Mouse (Mus musculus): ENCODE measurements around the gene Itih2. TPM values are rescaled to one million over a fixed set of nuclear protein-coding genes. Genes with fewer than 3 reads are reported as not detected.

Gene Itih2
- polyA plus RNA-seq, 1 experiment, result 0.02 TPM

- H3K4me3 ChIP-seq, result no peak overlapping the region
- no peaks in the 10 kb centered on the region for H3K79me2 ChIP-seq (ENCODE audit: control insufficient read depth, insufficient read depth)
- H3K4me2 ChIP-seq (ENCODE audit: low read depth), result no peak overlapping the region
- TF ChIP-seq CEBPB (IDR thresholded peaks at IDR 0.05; ENCODE audit: insufficient read depth, poor library complexity, severe bottlenecking) (no peak), SRF (IDR thresholded peaks at IDR 0.05; ENCODE audit: control insufficient read depth, insufficient read length, low read depth) (no peak), MYOG (IDR thresholded peaks at IDR 0.05; ENCODE audit: control insufficient read depth in 1 of 3, insufficient read depth in 1 of 3, insufficient read length in 2 of 3, low read depth in 2 of 3) (no peak), POLR2A (IDR thresholded peaks at IDR 0.05; ENCODE audit: insufficient read length, low read depth) (no peak), MYOD1 (IDR thresholded peaks at IDR 0.05; ENCODE audit: control insufficient read depth in 1 of 3, insufficient read length in 2 of 3, low read depth in 2 of 3) (no peak), USF1 (IDR thresholded peaks at IDR 0.05; ENCODE audit: low read depth) (no peak), MAX (IDR thresholded peaks at IDR 0.05; ENCODE audit: low read depth) (no peak), POLR2AphosphoS2 (IDR thresholded peaks at IDR 0.05; ENCODE audit: insufficient read length, low read depth) (no peak)
- no peaks in the 10 kb centered on the region for H3K27me3 ChIP-seq (ENCODE audit: control insufficient read depth, insufficient read depth, insufficient read length)
- H3K36me3 ChIP-seq (ENCODE audit: control insufficient read depth, insufficient read depth), result no peaks in the 10 kb centered on the region
- H3ac ChIP-seq (ENCODE audit: control insufficient read depth, insufficient read length), result no peak overlapping the region
These were observed 30.8 kb upstream of the Itih2 start for GRCm38 (mm10) chr2:10162011-10162410.

- no peak overlapping the region for H3K4me2 ChIP-seq (ENCODE audit: low read depth)
- H3K4me3 ChIP-seq, result no peak overlapping the region
- H3K36me3 ChIP-seq (ENCODE audit: control insufficient read depth, insufficient read depth), result no peaks in the 10 kb centered on the region
- no peaks in the 10 kb centered on the region for H3K27me3 ChIP-seq (ENCODE audit: control insufficient read depth, insufficient read depth, insufficient read length)
- TF ChIP-seq TCF12 (IDR thresholded peaks at IDR 0.05; ENCODE audit: insufficient read depth, poor library complexity, severe bottlenecking), result no peak
- TF ChIP-seq SRF (IDR thresholded peaks at IDR 0.05; ENCODE audit: control insufficient read depth, insufficient read length, low read depth), result no peak
- TF ChIP-seq TCF3 (IDR thresholded peaks at IDR 0.05; ENCODE audit: insufficient read length, low read depth), result no peak
- TF ChIP-seq POLR2AphosphoS2 (IDR thresholded peaks at IDR 0.05; ENCODE audit: insufficient read length, low read depth), result no peak
- no peak for TF ChIP-seq MYOG (IDR thresholded peaks at IDR 0.05; ENCODE audit: control insufficient read depth in 1 of 3, insufficient read depth in 1 of 3, insufficient read length in 2 of 3, low read depth in 2 of 3)
- no peak for TF ChIP-seq POLR2A (IDR thresholded peaks at IDR 0.05; ENCODE audit: insufficient read length, low read depth)
- TF ChIP-seq MAX (IDR thresholded peaks at IDR 0.05; ENCODE audit: low read depth), result no peak
- no peak for TF ChIP-seq E2F4 (IDR thresholded peaks at IDR 0.05; ENCODE audit: insufficient read depth)
- TF ChIP-seq USF1 (IDR thresholded peaks at IDR 0.05; ENCODE audit: low read depth), result no peak
- TF ChIP-seq REST (IDR thresholded peaks at IDR 0.05; ENCODE audit: insufficient read depth, insufficient read length), result no peak
- no peak for TF ChIP-seq MYOD1 (IDR thresholded peaks at IDR 0.05; ENCODE audit: control insufficient read depth in 1 of 3, insufficient read length in 2 of 3, low read depth in 2 of 3)
- no peak overlapping the region for H3ac ChIP-seq (ENCODE audit: control insufficient read depth, insufficient read length)
- H3K79me2 ChIP-seq (ENCODE audit: control insufficient read depth, insufficient read depth), result no peaks in the 10 kb centered on the region
These were observed 26.0 kb upstream of the Itih2 start for GRCm38 (mm10) chr2:10157184-10157583.

GRCm38 (mm10) chr2:10153201-10154075, 22.2 kb upstream of the Itih2 start, which contains the start of gene Itih5:
Itih5 (plus strand) TSS chr2:10153571.
- no peaks in the 10 kb centered on the region for H3K79me2 ChIP-seq (ENCODE audit: control insufficient read depth, insufficient read depth)
- H3K4me3 ChIP-seq, result no peak within 1 kb of the TSS
- H3K27me3 ChIP-seq (ENCODE audit: control insufficient read depth, insufficient read depth, insufficient read length), result no peaks in the 10 kb centered on the region
- no peak within 1 kb of the TSS for H3K4me2 ChIP-seq (ENCODE audit: low read depth)
- no peaks in the 10 kb centered on the region for H3K36me3 ChIP-seq (ENCODE audit: control insufficient read depth, insufficient read depth)
- H3ac ChIP-seq (ENCODE audit: control insufficient read depth, insufficient read length), result no peak within 1 kb of the TSS
- TF ChIP-seq MAX (IDR thresholded peaks at IDR 0.05; ENCODE audit: low read depth) (no peak), E2F4 (IDR thresholded peaks at IDR 0.05; ENCODE audit: insufficient read depth) (no peak), TCF12 (IDR thresholded peaks at IDR 0.05; ENCODE audit: insufficient read depth, poor library complexity, severe bottlenecking) (no peak), POLR2A (IDR thresholded peaks at IDR 0.05; ENCODE audit: insufficient read length, low read depth) (no peak), REST (IDR thresholded peaks at IDR 0.05; ENCODE audit: insufficient read depth, insufficient read length) (no peak), MYOG (IDR thresholded peaks at IDR 0.05; ENCODE audit: control insufficient read depth in 1 of 3, insufficient read depth in 1 of 3, insufficient read length in 2 of 3, low read depth in 2 of 3) (no peak), MYOD1 (IDR thresholded peaks at IDR 0.05; ENCODE audit: control insufficient read depth in 1 of 3, insufficient read length in 2 of 3, low read depth in 2 of 3) (no peak), SRF (IDR thresholded peaks at IDR 0.05; ENCODE audit: control insufficient read depth, insufficient read length, low read depth) (no peak), USF1 (IDR thresholded peaks at IDR 0.05; ENCODE audit: low read depth) (no peak)

GRCm38 (mm10) chr2:10152590-10152989, 21.4 kb upstream of the Itih2 start:
- H3K36me3 ChIP-seq (ENCODE audit: control insufficient read depth, insufficient read depth), result no peaks in the 10 kb centered on the region
- H3ac ChIP-seq (ENCODE audit: control insufficient read depth, insufficient read length), result no peak overlapping the region
- no peak overlapping the region for H3K4me2 ChIP-seq (ENCODE audit: low read depth)
- no peaks in the 10 kb centered on the region for H3K27me3 ChIP-seq (ENCODE audit: control insufficient read depth, insufficient read depth, insufficient read length)
- no peak overlapping the region for H3K4me3 ChIP-seq
- no peaks in the 10 kb centered on the region for H3K79me2 ChIP-seq (ENCODE audit: control insufficient read depth, insufficient read depth)
- no peak for TF ChIP-seq POLR2AphosphoS2 (IDR thresholded peaks at IDR 0.05; ENCODE audit: insufficient read length, low read depth)
- TF ChIP-seq TCF12 (IDR thresholded peaks at IDR 0.05; ENCODE audit: insufficient read depth, poor library complexity, severe bottlenecking), result no peak
- TF ChIP-seq TCF3 (IDR thresholded peaks at IDR 0.05; ENCODE audit: insufficient read length, low read depth), result no peak
- no peak for TF ChIP-seq SRF (IDR thresholded peaks at IDR 0.05; ENCODE audit: control insufficient read depth, insufficient read length, low read depth)

GRCm38 (mm10) chr2:10147176-10147575, 16.0 kb upstream of the Itih2 start:
- no peak overlapping the region for H3K4me2 ChIP-seq (ENCODE audit: low read depth)
- no peak overlapping the region for H3ac ChIP-seq (ENCODE audit: control insufficient read depth, insufficient read length)
- no peak overlapping the region for H3K4me3 ChIP-seq
- TF ChIP-seq CEBPB (IDR thresholded peaks at IDR 0.05; ENCODE audit: insufficient read depth, poor library complexity, severe bottlenecking) (no peak), SRF (IDR thresholded peaks at IDR 0.05; ENCODE audit: control insufficient read depth, insufficient read length, low read depth) (no peak), USF1 (IDR thresholded peaks at IDR 0.05; ENCODE audit: low read depth) (no peak), POLR2A (IDR thresholded peaks at IDR 0.05; ENCODE audit: insufficient read length, low read depth) (no peak), TCF3 (IDR thresholded peaks at IDR 0.05; ENCODE audit: insufficient read length, low read depth) (no peak), MYOG (IDR thresholded peaks at IDR 0.05; ENCODE audit: control insufficient read depth in 1 of 3, insufficient read depth in 1 of 3, insufficient read length in 2 of 3, low read depth in 2 of 3) (no peak), E2F4 (IDR thresholded peaks at IDR 0.05; ENCODE audit: insufficient read depth) (no peak), TCF12 (IDR thresholded peaks at IDR 0.05; ENCODE audit: insufficient read depth, poor library complexity, severe bottlenecking) (no peak), POLR2AphosphoS2 (IDR thresholded peaks at IDR 0.05; ENCODE audit: insufficient read length, low read depth) (no peak), REST (IDR thresholded peaks at IDR 0.05; ENCODE audit: insufficient read depth, insufficient read length) (no peak), MYOD1 (IDR thresholded peaks at IDR 0.05; ENCODE audit: control insufficient read depth in 1 of 3, insufficient read length in 2 of 3, low read depth in 2 of 3) (no peak), MAX (IDR thresholded peaks at IDR 0.05; ENCODE audit: low read depth) (no peak)
- H3K27me3 ChIP-seq (ENCODE audit: control insufficient read depth, insufficient read depth, insufficient read length), result peaks cover 4% of the 10 kb centered on the region
- no peaks in the 10 kb centered on the region for H3K36me3 ChIP-seq (ENCODE audit: control insufficient read depth, insufficient read depth)
- H3K79me2 ChIP-seq (ENCODE audit: control insufficient read depth, insufficient read depth), result no peaks in the 10 kb centered on the region

All from myocyte (in vitro differentiated cells).